Mouse (Mus musculus): ENCODE measurements at regions not wholly inside any gene's neighbourhood (a gene's known extent, or its start where the extent isn't known, plus 50 kb on each side); places are given as distances from the start of the nearest gene placed in this dataset.
"Not testable (repeated sequence)": the region's sequence is repeated elsewhere in the genome, so short reads cannot be mapped to it uniquely, and the experiment has no call there.

DNA sequence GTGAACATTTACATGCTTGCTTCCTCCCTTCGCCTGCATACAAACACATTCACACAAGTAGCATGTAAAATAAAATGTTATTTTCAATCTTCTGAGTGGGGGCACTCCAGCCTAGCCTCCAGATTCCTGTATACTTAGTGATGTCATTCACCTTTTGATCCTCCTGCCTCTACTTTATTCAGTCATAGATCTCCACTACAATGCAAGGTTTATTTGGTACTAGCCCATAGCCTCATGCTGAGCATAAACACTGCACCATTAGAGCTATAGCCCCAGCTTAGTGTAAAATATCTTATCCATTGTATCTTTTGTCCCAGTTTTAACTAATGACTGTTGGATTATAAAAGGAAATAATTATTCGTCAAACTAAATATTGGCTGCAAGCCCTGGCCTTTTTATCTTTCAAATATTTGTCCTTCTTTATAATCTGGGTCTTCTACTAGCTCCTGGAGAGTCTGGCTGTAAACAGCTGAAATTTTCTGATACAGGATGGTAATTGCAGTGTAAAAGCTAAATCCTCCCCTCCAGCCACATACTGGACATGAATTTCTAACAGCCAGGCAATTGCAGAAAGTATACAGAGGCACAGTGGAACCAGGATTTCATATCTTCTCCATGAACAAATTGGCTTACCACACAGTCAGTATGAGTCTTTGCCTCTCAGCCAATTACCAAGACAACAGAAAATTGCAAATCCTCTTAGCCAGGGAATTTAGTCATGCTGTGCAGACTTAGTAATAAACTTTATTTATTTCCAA is 853.5 kb downstream of the Tbl1xr1 start:
- ATAC-seq (ENCODE audit: low FRiP score) (peak; percentile 53; the same call in 1 of the 2 replicates), DNase-seq (ENCODE audit: low spot score) (no peak)
- no peaks in the 10 kb centered on the region for H3K4me1 ChIP-seq (replicated peaks; ENCODE audit: control insufficient read depth, insufficient read depth, low read length)
- no peak overlapping the region for H3K9ac ChIP-seq
- no peaks in the 10 kb centered on the region for H3K27me3 ChIP-seq (ENCODE audit: control insufficient read depth, insufficient read depth, low read length)
- no peaks in the 10 kb centered on the region for H3K9me3 ChIP-seq (ENCODE audit: control insufficient read depth, low read length)
- no peak overlapping the region for H3K4me2 ChIP-seq (replicated peaks)
- no peak overlapping the region for H3K4me3 ChIP-seq (replicated peaks; ENCODE audit: low read length)
- 81% methylated on average over 2 of the region's 2 CpGs for WGBS
- H3K36me3 ChIP-seq (replicated peaks; ENCODE audit: control insufficient read depth, insufficient read depth): no peaks in the 10 kb centered on the region
- no peak overlapping the region for H3K27ac ChIP-seq

DNA sequence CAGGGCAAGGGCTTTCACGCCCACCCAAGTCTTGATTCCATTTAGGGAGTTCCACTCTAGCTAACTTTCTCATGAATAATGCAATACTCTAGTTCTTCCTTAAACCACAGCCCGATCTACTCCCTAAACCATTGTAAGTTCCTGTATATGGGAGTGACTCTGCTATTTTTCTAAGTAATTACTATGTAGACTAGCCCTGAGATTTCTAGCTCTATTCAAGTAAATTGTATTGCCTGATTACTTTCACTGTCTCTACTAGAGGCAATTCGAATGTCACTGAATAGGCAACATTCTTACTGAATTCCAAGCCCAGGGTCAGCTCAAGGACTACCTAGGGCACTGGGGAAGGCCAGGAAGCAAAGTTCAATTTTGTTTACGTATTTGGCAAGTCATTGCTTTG is 869.2 kb downstream of the Tbl1xr1 start:
- not testable (repeated sequence) for H3K9me3 ChIP-seq (ENCODE audit: control insufficient read depth, low read length)
- 77% methylated on average over 4 of the region's 4 CpGs for WGBS

GRCm38 (mm10) chr3:22947181-22947580 is 870.7 kb downstream of the Tbl1xr1 start:
- Histone ChIP-seq H3K4me3 (replicated peaks; ENCODE audit: low read length) (no peak overlapping the region), H3K36me3 (replicated peaks; ENCODE audit: control insufficient read depth, insufficient read depth) (no peaks in the 10 kb centered on the region)
- DNase-seq (ENCODE audit: low spot score): no peak

More for the DNA sequence above, 869.2 kb downstream of the Tbl1xr1 start:
- H3K27ac ChIP-seq; H3K4me2 ChIP-seq (replicated peaks); H3K27me3 ChIP-seq (ENCODE audit: control insufficient read depth, insufficient read depth, low read length); H3K36me3 ChIP-seq (replicated peaks; ENCODE audit: control insufficient read depth, insufficient read depth); H3K4me3 ChIP-seq (replicated peaks; ENCODE audit: low read length); H3K9ac ChIP-seq; H3K4me1 ChIP-seq (replicated peaks; ENCODE audit: control insufficient read depth, insufficient read depth, low read length); DNase-seq (ENCODE audit: low spot score); ATAC-seq (ENCODE audit: low FRiP score): not testable (repeated sequence)

GRCm38 (mm10) chr3:22948168-22948768 is 871.8 kb downstream of the Tbl1xr1 start:
- Histone ChIP-seq H3K36me3 (replicated peaks; ENCODE audit: control insufficient read depth, insufficient read depth) (no peaks in the 10 kb centered on the region), H3K27ac (no peak overlapping the region), H3K4me2 (replicated peaks) (no peak overlapping the region), H3K9me3 (ENCODE audit: control insufficient read depth, low read length) (no peaks in the 10 kb centered on the region), H3K4me1 (replicated peaks; ENCODE audit: control insufficient read depth, insufficient read depth, low read length) (no peaks in the 10 kb centered on the region), H3K4me3 (replicated peaks; ENCODE audit: low read length) (no peak overlapping the region), H3K9ac (no peak overlapping the region), H3K27me3 (ENCODE audit: control insufficient read depth, insufficient read depth, low read length) (no peaks in the 10 kb centered on the region)
- WGBS: 66% methylated on average over 5 of the region's 5 CpGs
- ATAC-seq (ENCODE audit: low FRiP score) (no peak), DNase-seq (ENCODE audit: low spot score) (no peak)

More at GRCm38 (mm10) chr3:22947181-22947580, 870.7 kb downstream of the Tbl1xr1 start:
- no peaks in the 10 kb centered on the region for H3K9me3 ChIP-seq (ENCODE audit: control insufficient read depth, low read length)
- no peak for ATAC-seq (ENCODE audit: low FRiP score)
- H3K27me3 ChIP-seq (ENCODE audit: control insufficient read depth, insufficient read depth, low read length): no peaks in the 10 kb centered on the region
- WGBS: 78% methylated on average over 4 of the region's 4 CpGs
- no peak overlapping the region for H3K9ac ChIP-seq
- no peaks in the 10 kb centered on the region for H3K4me1 ChIP-seq (replicated peaks; ENCODE audit: control insufficient read depth, insufficient read depth, low read length)
- no peak overlapping the region for H3K27ac ChIP-seq
- no peak overlapping the region for H3K4me2 ChIP-seq (replicated peaks)

- Histone ChIP-seq H3K27ac (no peak overlapping the region), H3K27me3 (ENCODE audit: control insufficient read depth, insufficient read depth, low read length) (no peaks in the 10 kb centered on the region), H3K9ac (no peak overlapping the region), H3K4me2 (replicated peaks) (no peak overlapping the region), H3K4me3 (replicated peaks; ENCODE audit: low read length) (no peak overlapping the region), H3K4me1 (replicated peaks; ENCODE audit: control insufficient read depth, insufficient read depth, low read length) (no peaks in the 10 kb centered on the region), H3K36me3 (replicated peaks; ENCODE audit: control insufficient read depth, insufficient read depth) (no peaks in the 10 kb centered on the region), H3K9me3 (ENCODE audit: control insufficient read depth, low read length) (no peaks in the 10 kb centered on the region)
- no peak for ATAC-seq (ENCODE audit: low FRiP score)
- WGBS: 60% methylated on average over 1 of the region's 1 CpGs
- DNase-seq (ENCODE audit: low spot score): peak; percentile 35
Observed at GRCm38 (mm10) chr3:22957422-22957821, 881.0 kb downstream of the Tbl1xr1 start.

DNA sequence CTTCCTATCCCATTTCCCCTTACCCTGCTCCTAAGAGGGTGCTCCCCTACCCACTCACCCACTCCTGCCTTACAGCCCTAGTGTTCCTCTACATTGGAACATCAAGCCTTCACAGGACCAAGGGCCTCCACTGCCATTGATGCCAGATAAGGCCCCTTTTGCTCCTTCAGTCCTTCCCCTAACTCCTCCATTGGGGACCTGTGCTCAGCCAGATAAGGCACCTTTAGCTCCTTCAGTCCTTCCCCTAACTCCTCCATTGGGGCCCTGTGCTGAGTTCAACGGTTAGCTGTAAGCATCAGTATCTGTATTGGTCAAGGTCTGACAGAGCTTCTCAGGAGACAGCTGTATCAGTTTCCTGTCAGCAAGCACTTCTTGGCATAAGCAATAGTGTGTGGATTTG is 896.2 kb downstream of the Tbl1xr1 start:
- 92% methylated on average over 1 of the region's 1 CpGs for WGBS
- Histone ChIP-seq H3K27ac (no peak overlapping the region), H3K36me3 (replicated peaks; ENCODE audit: control insufficient read depth, insufficient read depth) (no peaks in the 10 kb centered on the region), H3K4me1 (replicated peaks; ENCODE audit: control insufficient read depth, insufficient read depth, low read length) (no peaks in the 10 kb centered on the region), H3K9me3 (ENCODE audit: control insufficient read depth, low read length) (no peaks in the 10 kb centered on the region), H3K4me2 (replicated peaks) (no peak overlapping the region), H3K27me3 (ENCODE audit: control insufficient read depth, insufficient read depth, low read length) (no peaks in the 10 kb centered on the region), H3K9ac (no peak overlapping the region), H3K4me3 (replicated peaks; ENCODE audit: low read length) (no peak overlapping the region)
- DNase-seq (ENCODE audit: low spot score): no peak
- ATAC-seq (ENCODE audit: low FRiP score): no peak

DNA sequence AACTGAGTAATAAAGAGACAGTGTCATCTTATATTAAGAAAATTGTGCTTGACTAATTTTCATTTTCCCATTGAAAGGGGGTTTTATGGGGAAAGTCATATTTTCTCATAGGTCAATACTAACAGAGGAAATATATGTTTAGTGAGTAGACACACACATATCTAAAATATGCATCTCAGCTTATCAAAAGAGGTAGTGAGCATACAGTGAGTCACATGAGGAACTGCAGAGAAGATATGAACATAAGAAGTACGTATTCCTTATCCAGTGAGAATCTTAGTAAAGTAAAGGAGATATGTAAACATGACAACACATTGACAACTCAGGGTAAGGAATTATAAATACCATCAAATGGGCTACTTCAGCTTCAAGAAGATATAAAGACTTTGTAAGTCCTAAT is 900.3 kb downstream of the Tbl1xr1 start:
- ATAC-seq (ENCODE audit: low FRiP score): no peak
- Histone ChIP-seq H3K9me3 (ENCODE audit: control insufficient read depth, low read length) (no peaks in the 10 kb centered on the region), H3K4me2 (replicated peaks) (no peak overlapping the region), H3K4me1 (replicated peaks; ENCODE audit: control insufficient read depth, insufficient read depth, low read length) (no peaks in the 10 kb centered on the region), H3K36me3 (replicated peaks; ENCODE audit: control insufficient read depth, insufficient read depth) (no peaks in the 10 kb centered on the region), H3K27me3 (ENCODE audit: control insufficient read depth, insufficient read depth, low read length) (no peaks in the 10 kb centered on the region), H3K27ac (no peak overlapping the region), H3K9ac (no peak overlapping the region), H3K4me3 (replicated peaks; ENCODE audit: low read length) (no peak overlapping the region)
- DNase-seq (ENCODE audit: low spot score): no peak
- 87% methylated on average over 1 of the region's 1 CpGs for WGBS

DNA sequence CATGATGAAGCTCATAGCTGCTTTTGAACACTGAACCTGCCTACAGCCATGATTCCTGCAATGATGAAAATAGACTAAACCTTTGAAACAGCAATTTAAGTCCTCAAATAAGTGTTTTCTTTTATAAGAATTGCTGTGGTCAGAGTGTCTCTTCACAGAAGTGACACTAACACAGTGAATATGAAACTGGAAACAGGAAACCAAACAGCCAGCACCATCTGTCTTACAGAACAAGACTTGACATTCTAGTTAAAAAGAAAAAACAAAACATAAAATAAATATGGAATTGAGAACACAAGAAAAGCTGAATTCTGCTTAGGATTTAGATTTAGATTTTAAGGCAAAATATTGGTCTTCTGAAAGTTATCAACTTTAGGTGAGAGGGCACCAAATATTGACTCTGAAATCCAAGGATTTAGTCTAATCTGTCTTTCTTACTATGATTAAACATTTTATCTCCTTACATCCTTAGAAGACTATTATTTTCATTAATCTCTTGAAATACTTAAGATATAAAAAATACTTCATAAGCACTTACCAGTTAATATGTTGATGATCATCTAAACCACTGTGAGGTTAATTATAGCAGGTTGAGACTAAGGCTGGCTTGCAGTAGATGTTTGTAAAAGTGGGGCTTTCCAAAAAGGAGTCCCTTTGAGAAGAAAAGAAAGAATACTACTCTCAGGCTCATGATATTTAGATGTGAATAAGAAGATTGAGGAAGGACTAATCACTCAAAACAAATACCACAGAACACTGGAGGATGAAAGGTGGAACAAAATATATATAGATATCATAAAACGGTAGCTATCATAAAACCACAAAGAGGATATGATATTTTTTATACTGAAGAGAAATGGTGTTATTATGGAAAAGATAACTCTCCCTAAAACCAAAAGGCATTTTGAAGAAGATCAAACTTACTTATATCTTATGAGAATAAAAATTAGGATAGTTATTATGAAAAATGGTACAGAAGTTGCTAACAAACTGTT is 903.7 kb downstream of the Tbl1xr1 start:
- Histone ChIP-seq H3K4me1 (replicated peaks; ENCODE audit: control insufficient read depth, insufficient read depth, low read length) (no peaks in the 10 kb centered on the region), H3K36me3 (replicated peaks; ENCODE audit: control insufficient read depth, insufficient read depth) (no peaks in the 10 kb centered on the region), H3K27me3 (ENCODE audit: control insufficient read depth, insufficient read depth, low read length) (no peaks in the 10 kb centered on the region), H3K4me3 (replicated peaks; ENCODE audit: low read length) (no peak overlapping the region), H3K4me2 (replicated peaks) (no peak overlapping the region), H3K27ac (no peak overlapping the region), H3K9me3 (ENCODE audit: control insufficient read depth, low read length) (no peaks in the 10 kb centered on the region), H3K9ac (no peak overlapping the region)
- 93% methylated on average over 1 of the region's 1 CpGs for WGBS
- DNase-seq (ENCODE audit: low spot score) (no peak), ATAC-seq (ENCODE audit: low FRiP score) (no peak)

- no peaks in the 10 kb centered on the region for H3K4me1 ChIP-seq (replicated peaks; ENCODE audit: control insufficient read depth, insufficient read depth, low read length)
- DNase-seq (ENCODE audit: low spot score) (no peak), ATAC-seq (ENCODE audit: low FRiP score) (no peak)
- no peak overlapping the region for H3K4me3 ChIP-seq (replicated peaks; ENCODE audit: low read length)
- H3K9ac ChIP-seq: no peak overlapping the region
- H3K27ac ChIP-seq: no peak overlapping the region
- H3K9me3 ChIP-seq (ENCODE audit: control insufficient read depth, low read length): no peaks in the 10 kb centered on the region
- no peaks in the 10 kb centered on the region for H3K36me3 ChIP-seq (replicated peaks; ENCODE audit: control insufficient read depth, insufficient read depth)
- no peak overlapping the region for H3K4me2 ChIP-seq (replicated peaks)
- H3K27me3 ChIP-seq (ENCODE audit: control insufficient read depth, insufficient read depth, low read length): no peaks in the 10 kb centered on the region
Observed at GRCm38 (mm10) chr3:22982430-22982829, 906.0 kb downstream of the Tbl1xr1 start.

All from hindbrain, embryonic 14.5 days (tissue).